Comparison of ENCODE assay signal across 30 mouse cellular contexts in the genomic region with DNA sequence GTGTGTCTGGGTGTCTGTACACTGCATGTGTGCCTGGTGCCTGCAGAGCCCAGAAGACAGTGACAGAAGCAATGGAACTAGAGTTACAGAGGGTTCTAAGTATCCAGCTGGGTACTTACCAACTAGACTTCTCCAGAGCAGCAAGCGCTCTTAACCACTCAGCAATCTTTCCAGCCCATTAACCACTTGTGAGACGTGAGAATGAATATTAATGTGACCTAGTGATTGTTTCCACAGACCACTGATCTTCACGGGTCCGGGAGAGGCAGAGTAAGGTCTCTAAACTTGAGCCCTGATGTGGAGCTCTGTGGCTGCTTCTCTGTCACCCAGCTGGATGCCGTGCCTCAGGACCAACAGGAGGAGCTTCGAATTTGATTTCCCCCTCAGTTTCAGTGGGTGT. TPM values are rescaled to one million over a fixed set of nuclear protein-coding genes. Genes with fewer than 3 reads are reported as not detected.
A peak's percentile ranks its signal among the peaks of the same experiment; 100 is the strongest.
DNase-seq lines count a peak whose midpoint lies in the region; ATAC-seq and TF ChIP-seq lines count a peak whose summit lies in the region.
"Had no signal": no experiment of that assay in that cellular context is flagged by ENCODE, and none has a peak within 500 bp of the region (broad histone marks: within the 10 kb centered on the region; RNA-seq: fewer than 3 reads in every experiment).

No protein-coding gene starts in this region.

- H3K4me3 ChIP-seq in kidney, embryonic 15.5 days (replicated peaks), result no peak overlapping the region
- no peak overlapping the region for H3K4me3 ChIP-seq in gastrocnemius, adult 2 months
- H3K4me3 ChIP-seq: intestine, embryonic 15.5 days; liver, embryonic 13.5 days; megakaryocyte, embryonic 14.5 days; midbrain, embryonic 12.5 days; myocyte; neural tube, embryonic 13.5 days had no signal

- no peaks in the 10 kb centered on the region for H3K9me3 ChIP-seq in kidney, embryonic 15.5 days (replicated peaks)
- H3K9me3 ChIP-seq: intestine, embryonic 15.5 days; liver, embryonic 13.5 days; megakaryocyte, embryonic 14.5 days; midbrain, embryonic 12.5 days; neural tube, embryonic 13.5 days had no signal

- ATAC-seq in kidney, embryonic 15.5 days (replicated peaks; ENCODE audit: low FRiP score), result peak; percentile 84
- ATAC-seq: forebrain, embryonic 14.5 days; hindbrain, embryonic 16.5 days; intestine, embryonic 15.5 days had no signal

- TF ChIP-seq CTCF in gastrocnemius, adult 2 months (IDR thresholded peaks at IDR 0.05), result no peak

- H3K4me2 ChIP-seq in kidney, embryonic 15.5 days, result no peak overlapping the region
- H3K4me2 ChIP-seq: intestine, embryonic 15.5 days; liver, embryonic 13.5 days; lung, embryonic 14.5 days; midbrain, embryonic 12.5 days; neural tube, embryonic 13.5 days had no signal

- intact Hi-C loops in gastrocnemius, adult 2 months (cut with DNase I), result no loop called here

- 30% methylated on average over 6 of the region's 6 CpGs for WGBS in kidney, embryonic 15.5 days

- no peak overlapping the region for H3K9ac ChIP-seq in kidney, embryonic 15.5 days
- H3K9ac ChIP-seq: intestine, embryonic 15.5 days; liver, embryonic 13.5 days; lung, embryonic 14.5 days; midbrain, embryonic 12.5 days; neural tube, embryonic 13.5 days had no signal

- peak overlapping the region; percentile 79 for H3K27ac ChIP-seq in kidney, embryonic 15.5 days
- no peak overlapping the region for H3K27ac ChIP-seq in gastrocnemius, adult 2 months
- H3K27ac ChIP-seq: intestine, embryonic 15.5 days; liver, embryonic 13.5 days; midbrain, embryonic 12.5 days; neural tube, embryonic 13.5 days had no signal

- peak; percentile 20 for DNase-seq in A20 (ENCODE audit: low read depth, low spot score)
- peak; percentile 82 for DNase-seq in kidney, adult 11 months
- DNase-seq in kidney, postnatal 25 days, result peak; percentile 45 to 74
- no peak for DNase-seq in gastrocnemius, adult 2 months
- DNase-seq in gastrocnemius, adult 8-10 months (ENCODE audit: low spot score in 2 of 2), result no peak
- no peak for DNase-seq in lung, postnatal 25 days (ENCODE audit: low spot score)
- DNase-seq: adrenal gland, adult 8-10 months; B cell, adult 2 months; cerebellum, adult 8-10 months; cerebellum, postnatal 36 days; heart, postnatal 14 days; layer of hippocampus, postnatal 36 days; left cerebral cortex, postnatal 4 days; liver, embryonic 13.5 days; lung, embryonic 14.5 days; lung, postnatal 36 days; thymus, postnatal 4 days had no signal

- H3K27me3 ChIP-seq in kidney, embryonic 15.5 days, result no peaks in the 10 kb centered on the region
- H3K27me3 ChIP-seq: intestine, embryonic 15.5 days; liver, embryonic 13.5 days; midbrain, embryonic 12.5 days had no signal

- H3K4me1 ChIP-seq in kidney, embryonic 15.5 days, result peaks cover 12% of the 10 kb centered on the region
- H3K4me1 ChIP-seq: intestine, embryonic 15.5 days; liver, embryonic 13.5 days; megakaryocyte, embryonic 14.5 days had no signal

- no peaks in the 10 kb centered on the region for H3K36me3 ChIP-seq in kidney, embryonic 15.5 days
- H3K36me3 ChIP-seq: intestine, embryonic 15.5 days; liver, embryonic 13.5 days; midbrain, embryonic 12.5 days; neural tube, embryonic 13.5 days had no signal

RNA-seq across cellular contexts. Expression of a gene that starts 4.2 kb away (rescaled TPM):
- polyA plus RNA-seq in kidney, embryonic 15.5 days (2015; fragmentation: Nextera tagmentation; extraction: Ambion mirVana), result 9.3 and 9.7 TPM in 2 replicates
- total RNA-seq in gastrocnemius, adult 2 months (2021), result under 1 TPM in 1 of 2 experiments, not detected in 1; 0.14 TPM
- under 1 TPM in 2 of 4 experiments, not detected in 2; 0.25 to 0.62 TPM for total RNA-seq in gastrocnemius, adult 8-10 months (2022)
- total RNA-seq: layer of hippocampus, postnatal 36 days; left cerebral cortex, postnatal 4 days; midbrain, postnatal 0 days had no signal
- polyA plus RNA-seq: embryonic facial prominence, embryonic 11.5 days; heart, embryonic 14.5 days; hindbrain, embryonic 11.5 days; lung, embryonic 14.5 days; midbrain, embryonic 12.5 days; midbrain, postnatal 0 days; myocyte had no signal

RNA-seq across cellular contexts. Expression of a gene that starts 32.6 kb away (rescaled TPM):
- 4.8 and 9.2 TPM in 2 replicates for polyA plus RNA-seq in kidney, embryonic 15.5 days (2015; fragmentation: Nextera tagmentation; extraction: Ambion mirVana)
- not detected for total RNA-seq in gastrocnemius, adult 2 months (2021)
- total RNA-seq in gastrocnemius, adult 8-10 months (2022), result under 1 TPM in 1 of 4 experiments, not detected in 3; 0.70 TPM
- total RNA-seq: heart, postnatal 14 days; layer of hippocampus, postnatal 36 days; left cerebral cortex, postnatal 4 days; midbrain, postnatal 0 days had no signal
- polyA plus RNA-seq: embryonic facial prominence, embryonic 11.5 days; forebrain, embryonic 14.5 days; heart, embryonic 14.5 days; hindbrain, embryonic 11.5 days; large intestine, adult 2 months; midbrain, embryonic 12.5 days; midbrain, postnatal 0 days; myocyte had no signal

Comparison
In these comparisons a context has a peak if more than half of its experiments do, and no peak if none do; other contexts are left out.
1. DNase-seq: peak in A20 (single experiment), kidney, adult 11 months (single experiment) and kidney, postnatal 25 days (2 of 2); none in gastrocnemius, adult 2 months (single experiment), gastrocnemius, adult 8-10 months (0 of 2) and lung, postnatal 25 days (single experiment).